Mouse (Mus musculus) heart, embryonic 11.5 days (tissue): ENCODE results near the gene Dicer1. TPM values are rescaled to one million over a fixed set of nuclear protein-coding genes. Genes with fewer than 3 reads are reported as not detected.

Source experiments
- ATAC-seq: fragments of 200-750 bp; cut with Nextera tagmentation; replicated peaks from 2 replicates; pipeline ENCODE4 v1.8.0; 2017; ENCODE audit warnings: moderate library complexity; ENCODE audit not compliant: insufficient number of reproducible peaks, low FRiP score, low TSS enrichment
- H3K27ac ChIP-seq: fragments of 300-500 bp; sonication (generic); 2 replicates; pipeline ENCODE4 v1.5.1; 2014; ENCODE audit warnings: mild to moderate bottlenecking, low read depth, low read length
- H3K27me3 ChIP-seq: fragments of 300-500 bp; sonication (generic); 2 replicates; pipeline ENCODE4 v1.6.1; 2014; ENCODE audit warnings: mild to moderate bottlenecking, low read length, mixed read lengths; ENCODE audit not compliant: control insufficient read depth, insufficient read depth
- H3K36me3 ChIP-seq: fragments of 300-500 bp; sonication (generic); 2 replicates; pipeline ENCODE4 v1.6.1; 2014; ENCODE audit warnings: mild to moderate bottlenecking, low read length, moderate library complexity, mixed read lengths; ENCODE audit not compliant: control insufficient read depth, insufficient read depth
- H3K4me1 ChIP-seq: fragments of 300-500 bp; sonication (generic); 2 replicates; pipeline ENCODE4 v1.6.1; 2014; ENCODE audit warnings: low read length; ENCODE audit not compliant: control insufficient read depth, insufficient read depth
- H3K4me2 ChIP-seq: fragments of 300-500 bp; sonication (generic); 2 replicates; pipeline ENCODE4 v1.6.1; 2014; ENCODE audit warnings: mild to moderate bottlenecking, moderate library complexity
- H3K4me3 ChIP-seq: fragments of 300-500 bp; sonication (generic); 2 replicates; pipeline ENCODE4 v1.5.1; 2014; ENCODE audit warnings: low read depth, low read length
- H3K9ac ChIP-seq: fragments of 300-500 bp; sonication (generic); 2 replicates; pipeline ENCODE4 v1.6.1; 2014; ENCODE audit warnings: mild to moderate bottlenecking, low read depth, low read length, moderate library complexity
- H3K9me3 ChIP-seq: fragments of 300-500 bp; sonication (generic); replicated peaks from 2 replicates; pipeline ENCODE4 v1.6.1; 2016; ENCODE audit warnings: low read length; ENCODE audit not compliant: control insufficient read depth
- WGBS: fragments of 180-500 bp; shearing (Covaris S2); extraction: QIAGEN DNeasy Blood & Tissue Kit; methylation state at CpG from one replicate; pipeline ENCODE4 v1.1.7; 2014; ENCODE audit not compliant: insufficient replicate concordance; 5-methylcytosine and 5-hydroxymethylcytosine counted together
- polyA plus RNA-seq: library from polyadenylated mRNA; unstranded; fragments of >200 nt; fragmentation: Nextera tagmentation; extraction: Ambion mirVana; gene quantifications from 2 replicates; pipeline ENCODE4 v1.2.1, GENCODE M21; 2014

Dicer1 gene
- polyA plus RNA-seq, 1 experiment from 2014 or later, result 28.8 TPM

DNA sequence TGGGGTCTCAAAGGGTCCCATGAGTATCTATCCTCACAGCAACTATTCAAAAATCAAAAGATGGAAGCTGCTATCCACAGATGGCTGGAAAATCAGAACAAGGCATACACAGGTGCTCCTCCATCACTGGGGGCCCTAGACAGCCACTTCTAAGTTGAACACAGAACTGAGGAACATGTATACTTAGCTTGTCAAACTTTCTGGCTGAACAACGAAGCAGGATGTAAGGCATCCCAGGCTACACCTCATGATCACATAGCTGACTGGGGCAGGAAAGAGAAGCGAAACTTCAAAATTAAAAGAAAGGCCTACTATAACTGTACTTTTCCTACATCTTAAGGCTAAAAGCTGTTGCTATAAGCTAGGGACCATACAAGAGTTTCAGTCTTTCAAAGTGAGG is 2.8 kb downstream of the Dicer1 start:
- WGBS, result 85% methylated on average over 2 of the region's 2 CpGs
- no peak overlapping the region for H3K4me3 ChIP-seq
- 0 out of 2 replicates have a peak, but pooled peaks cover 2% of the 10 kb centered on the region for H3K36me3 ChIP-seq
- H3K4me1 ChIP-seq, result peaks cover 35% of the 10 kb centered on the region
- H3K9ac ChIP-seq, result no peak overlapping the region
- no peak overlapping the region for H3K27ac ChIP-seq
- no peak overlapping the region for H3K4me2 ChIP-seq
- H3K9me3 ChIP-seq, result no peaks in the 10 kb centered on the region
- ATAC-seq, result no peak
- H3K27me3 ChIP-seq, result no peaks in the 10 kb centered on the region

DNA sequence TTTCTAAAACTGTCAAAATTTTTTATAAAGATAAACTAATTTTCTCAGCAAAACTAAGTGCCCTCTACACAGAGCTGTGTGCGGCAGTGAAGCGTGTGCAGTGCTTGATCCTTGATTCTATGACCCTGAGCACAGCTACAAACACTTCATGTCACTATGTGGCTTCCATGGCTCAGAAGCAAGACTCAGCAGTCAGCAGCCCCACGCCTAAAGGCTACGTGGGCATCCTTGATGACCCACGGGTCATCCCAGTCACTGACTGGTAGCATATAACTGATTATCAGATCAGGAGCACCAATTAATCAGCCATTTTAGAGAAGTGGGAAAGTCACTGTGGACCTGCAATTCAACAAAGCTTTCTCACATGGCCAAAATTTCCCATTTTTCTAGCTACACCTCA is 4.5 kb downstream of the Dicer1 start:
- Histone ChIP-seq H3K9me3 (no peaks in the 10 kb centered on the region), H3K27me3 (no peaks in the 10 kb centered on the region), H3K36me3 (0 out of 2 replicates have a peak, but pooled peaks cover 2% of the 10 kb centered on the region), H3K9ac (no peak overlapping the region), H3K4me3 (no peak overlapping the region), H3K27ac (no peak overlapping the region), H3K4me2 (no peak overlapping the region), H3K4me1 (peaks cover 32% of the 10 kb centered on the region)
- 84% methylated on average over 5 of the region's 5 CpGs for WGBS
- ATAC-seq, result no peak

DNA sequence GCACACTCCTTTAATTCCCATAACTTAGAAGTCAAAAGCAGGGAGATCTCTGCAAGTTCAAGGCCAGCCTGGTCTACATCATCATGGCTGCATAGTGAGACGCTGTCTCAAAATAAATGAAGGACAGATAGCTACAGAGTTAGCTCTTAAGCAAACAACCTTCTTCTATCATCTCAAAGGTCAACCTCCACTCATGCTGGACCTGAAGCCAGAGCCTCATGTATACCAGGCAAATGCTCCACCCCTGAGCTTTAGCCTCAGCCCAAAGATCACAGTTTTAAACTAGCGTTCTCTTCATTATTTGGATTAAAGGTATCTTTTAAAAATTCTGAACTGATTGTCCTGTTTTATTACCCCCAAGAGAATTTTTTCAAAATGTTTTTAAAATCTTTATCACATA is 5.2 kb downstream of the Dicer1 start:
- Histone ChIP-seq H3K9ac (no peak overlapping the region), H3K27ac (no peak overlapping the region), H3K9me3 (no peaks in the 10 kb centered on the region), H3K4me2 (no peak overlapping the region), H3K36me3 (0 out of 2 replicates have a peak, but pooled peaks cover 2% of the 10 kb centered on the region), H3K27me3 (no peaks in the 10 kb centered on the region), H3K4me1 (peaks cover 38% of the 10 kb centered on the region), H3K4me3 (no peak overlapping the region)
- WGBS, result 80% methylated on average over 2 of the region's 2 CpGs
- ATAC-seq, result no peak

DNA sequence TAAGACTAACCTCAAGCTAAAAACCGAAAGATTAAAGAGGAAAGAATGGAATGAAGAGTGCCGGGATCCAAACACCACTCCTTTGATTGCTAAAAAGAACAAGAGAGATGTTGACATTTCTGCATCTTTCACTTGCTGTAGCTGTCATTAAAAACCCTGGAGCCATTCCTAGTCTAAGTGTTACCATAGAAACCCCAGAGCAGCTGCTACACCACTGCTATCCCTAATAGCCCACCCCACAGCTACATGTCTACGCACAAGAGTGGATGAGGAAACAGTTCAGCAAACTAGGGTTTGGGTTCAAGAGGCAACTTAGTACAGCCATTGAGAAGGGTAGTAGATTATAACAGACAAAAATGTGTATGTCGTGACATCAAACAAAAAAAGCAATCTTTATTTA is 8.1 kb downstream of the Dicer1 start:
- peaks cover 27% of the 10 kb centered on the region for H3K4me1 ChIP-seq
- ATAC-seq, result no peak
- H3K27ac ChIP-seq, result no peak overlapping the region
- H3K9me3 ChIP-seq, result no peaks in the 10 kb centered on the region
- H3K36me3 ChIP-seq, result no peaks in the 10 kb centered on the region
- no peaks in the 10 kb centered on the region for H3K27me3 ChIP-seq
- no peak overlapping the region for H3K4me2 ChIP-seq
- no peak overlapping the region for H3K4me3 ChIP-seq
- 82% methylated on average over 4 of the region's 4 CpGs for whole genome bisulfite sequencing
- no peak overlapping the region for H3K9ac ChIP-seq

DNA sequence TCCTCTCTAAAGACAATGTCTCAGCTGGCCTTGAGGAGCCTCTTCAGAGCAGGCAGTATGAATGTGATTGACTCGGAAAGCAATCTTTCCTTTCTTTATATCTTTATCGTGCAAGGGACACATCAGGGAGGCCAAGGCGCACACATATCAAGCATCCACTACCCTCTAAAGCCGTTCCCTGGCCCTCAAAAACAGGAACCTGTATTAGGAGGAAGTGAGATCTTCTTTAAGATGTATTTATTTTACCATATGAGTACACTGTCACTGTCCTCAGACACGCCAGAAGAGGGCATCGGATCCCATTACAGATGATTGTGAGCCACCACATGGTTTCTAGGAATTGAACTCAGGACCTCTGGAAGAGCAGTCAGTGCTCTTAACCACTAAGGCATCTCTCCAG is 9.5 kb downstream of the Dicer1 start:
- ATAC-seq, result no peak
- no peak overlapping the region for H3K27ac ChIP-seq
- 73% methylated on average over 6 of the region's 6 CpGs for WGBS
- peaks cover 22% of the 10 kb centered on the region for H3K4me1 ChIP-seq
- no peaks in the 10 kb centered on the region for H3K27me3 ChIP-seq
- no peak overlapping the region for H3K4me3 ChIP-seq
- H3K9ac ChIP-seq, result no peak overlapping the region
- no peak overlapping the region for H3K4me2 ChIP-seq
- no peaks in the 10 kb centered on the region for H3K36me3 ChIP-seq
- H3K9me3 ChIP-seq, result no peaks in the 10 kb centered on the region

DNA sequence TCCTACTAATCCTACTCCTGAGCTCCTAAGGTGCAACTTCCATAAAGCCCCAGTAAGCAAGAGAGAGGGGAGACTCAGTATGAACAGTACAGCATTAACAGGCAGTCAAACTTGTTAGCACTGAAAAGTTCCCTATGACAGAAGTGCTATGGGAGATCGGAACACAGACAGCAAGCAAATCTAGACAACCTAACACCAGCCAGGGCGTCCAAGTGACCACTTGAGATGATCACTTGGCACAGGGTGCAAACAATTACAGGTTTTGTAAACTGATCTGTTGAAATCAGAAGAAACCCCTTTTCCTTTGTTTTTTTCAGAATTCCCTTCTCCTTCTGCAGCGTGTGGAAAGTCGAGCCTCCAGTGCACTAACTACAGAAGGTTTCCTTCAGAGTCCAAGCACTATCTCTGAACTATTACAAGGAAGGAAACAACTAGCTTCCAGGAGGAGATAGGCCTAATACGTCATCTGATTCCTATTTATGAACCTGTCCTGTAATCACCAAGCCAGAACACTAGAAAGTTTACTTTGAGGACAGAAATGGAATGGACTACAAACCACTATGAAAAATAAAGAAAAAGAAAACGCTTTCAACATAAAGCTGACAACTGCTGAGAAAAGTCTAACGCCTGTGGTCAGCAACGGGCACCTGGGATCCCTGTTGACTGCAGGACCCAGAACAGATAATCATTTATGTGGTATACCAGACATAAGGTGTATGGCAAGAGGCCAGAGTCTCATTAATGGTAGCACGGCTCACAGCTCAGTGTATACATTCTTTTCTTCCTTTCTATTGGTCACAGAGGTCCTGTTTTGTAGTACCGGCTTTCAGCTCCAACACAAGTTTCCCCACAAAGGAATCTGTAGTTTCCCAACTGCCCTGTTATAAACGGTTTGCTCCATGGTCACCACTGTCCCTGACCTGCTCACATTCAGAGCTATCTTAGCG is 10.6 kb downstream of the Dicer1 start:
- Histone ChIP-seq H3K4me3 (no peak overlapping the region), H3K4me1 (peaks cover 18% of the 10 kb centered on the region), H3K9ac (0 out of 2 replicates have a peak overlapping the region, but pooled peaks have one; percentile 43), H3K27me3 (no peaks in the 10 kb centered on the region), H3K9me3 (no peaks in the 10 kb centered on the region), H3K4me2 (no peak overlapping the region; the same call in 1 of the 2 replicates), H3K36me3 (no peaks in the 10 kb centered on the region), H3K27ac (0 out of 2 replicates have a peak overlapping the region, but pooled peaks have one; percentile 22)
- 49% methylated on average over 12 of the region's 12 CpGs for WGBS
- ATAC-seq, result no peak

DNA sequence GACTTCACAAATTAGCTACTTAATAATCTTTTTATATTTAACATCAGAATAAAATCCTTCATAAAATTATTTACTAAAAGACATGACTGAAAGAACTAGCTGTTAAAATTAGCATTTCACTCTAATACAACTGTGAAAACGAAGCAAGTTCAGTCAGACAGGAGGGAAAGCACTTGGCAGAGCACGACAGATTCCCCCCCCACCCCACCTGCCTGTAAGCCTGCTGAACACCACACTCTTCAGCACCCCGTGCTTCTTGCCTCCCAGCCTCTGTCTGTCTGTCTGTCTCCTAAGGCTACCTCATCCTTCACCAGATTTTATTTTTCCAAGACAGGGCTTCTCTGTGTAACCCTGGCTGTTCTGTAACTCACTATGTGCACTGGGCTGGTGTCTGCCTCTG is 12.8 kb downstream of the Dicer1 start:
- H3K27me3 ChIP-seq, result no peaks in the 10 kb centered on the region
- peaks cover 28% of the 10 kb centered on the region for H3K4me1 ChIP-seq
- H3K27ac ChIP-seq, result no peak overlapping the region
- H3K4me2 ChIP-seq, result no peak overlapping the region
- H3K4me3 ChIP-seq, result no peak overlapping the region
- 68% methylated on average over 3 of the region's 3 CpGs for WGBS
- no peaks in the 10 kb centered on the region for H3K36me3 ChIP-seq
- H3K9me3 ChIP-seq, result no peaks in the 10 kb centered on the region
- ATAC-seq, result no peak
- H3K9ac ChIP-seq, result no peak overlapping the region

DNA sequence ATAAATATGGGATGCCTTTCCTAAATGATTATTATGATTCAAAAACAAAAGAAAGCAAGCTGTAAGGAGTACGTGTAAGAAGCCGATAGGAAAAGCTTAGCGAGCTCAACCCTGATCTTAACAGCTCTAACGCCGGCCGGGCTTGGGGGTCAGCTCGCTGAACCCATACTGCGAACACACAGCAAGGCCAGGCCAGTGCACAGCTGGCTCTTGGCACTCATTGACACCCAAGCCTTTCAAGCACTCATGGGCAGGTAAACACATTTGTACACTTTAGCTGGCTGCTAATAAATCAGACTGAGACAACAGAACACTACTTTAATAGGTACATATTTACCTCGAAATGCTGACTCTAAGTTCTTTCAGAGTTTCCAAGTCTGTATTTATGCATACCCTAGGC is 13.3 kb downstream of the Dicer1 start:
- H3K9ac ChIP-seq, result no peak overlapping the region
- H3K9me3 ChIP-seq, result no peaks in the 10 kb centered on the region
- no peak for ATAC-seq
- H3K27me3 ChIP-seq, result no peaks in the 10 kb centered on the region
- 78% methylated on average over 9 of the region's 9 CpGs for WGBS
- H3K4me1 ChIP-seq, result peaks cover 28% of the 10 kb centered on the region
- no peak overlapping the region for H3K4me2 ChIP-seq
- H3K27ac ChIP-seq, result no peak overlapping the region
- no peak overlapping the region for H3K4me3 ChIP-seq
- no peaks in the 10 kb centered on the region for H3K36me3 ChIP-seq

DNA sequence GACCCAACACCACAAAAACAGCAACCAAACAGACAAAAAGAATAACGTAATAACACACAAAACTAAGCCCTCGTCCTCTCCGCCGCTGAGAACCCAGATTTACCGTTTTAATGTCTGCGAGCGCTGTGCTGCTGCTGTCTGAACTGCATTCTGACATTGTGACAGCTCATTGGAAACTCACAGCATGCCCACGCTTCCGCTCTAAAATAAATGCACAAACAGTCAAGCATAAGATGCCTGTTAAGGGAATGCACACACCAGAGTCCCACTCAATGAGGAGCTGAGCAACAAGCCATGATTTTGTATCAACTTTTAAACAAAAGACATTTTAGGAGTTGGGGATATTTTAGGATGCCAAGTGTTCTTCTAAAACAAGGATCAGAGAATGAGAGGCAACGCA is 14.1 kb downstream of the Dicer1 start:
- Histone ChIP-seq H3K36me3 (no peaks in the 10 kb centered on the region), H3K4me2 (no peak overlapping the region), H3K27me3 (no peaks in the 10 kb centered on the region), H3K4me3 (no peak overlapping the region), H3K9ac (no peak overlapping the region), H3K4me1 (peaks cover 32% of the 10 kb centered on the region), H3K9me3 (no peaks in the 10 kb centered on the region), H3K27ac (no peak overlapping the region)
- 93% methylated on average over 10 of the region's 10 CpGs for WGBS
- no peak for ATAC-seq
